In the genomic region with DNA sequence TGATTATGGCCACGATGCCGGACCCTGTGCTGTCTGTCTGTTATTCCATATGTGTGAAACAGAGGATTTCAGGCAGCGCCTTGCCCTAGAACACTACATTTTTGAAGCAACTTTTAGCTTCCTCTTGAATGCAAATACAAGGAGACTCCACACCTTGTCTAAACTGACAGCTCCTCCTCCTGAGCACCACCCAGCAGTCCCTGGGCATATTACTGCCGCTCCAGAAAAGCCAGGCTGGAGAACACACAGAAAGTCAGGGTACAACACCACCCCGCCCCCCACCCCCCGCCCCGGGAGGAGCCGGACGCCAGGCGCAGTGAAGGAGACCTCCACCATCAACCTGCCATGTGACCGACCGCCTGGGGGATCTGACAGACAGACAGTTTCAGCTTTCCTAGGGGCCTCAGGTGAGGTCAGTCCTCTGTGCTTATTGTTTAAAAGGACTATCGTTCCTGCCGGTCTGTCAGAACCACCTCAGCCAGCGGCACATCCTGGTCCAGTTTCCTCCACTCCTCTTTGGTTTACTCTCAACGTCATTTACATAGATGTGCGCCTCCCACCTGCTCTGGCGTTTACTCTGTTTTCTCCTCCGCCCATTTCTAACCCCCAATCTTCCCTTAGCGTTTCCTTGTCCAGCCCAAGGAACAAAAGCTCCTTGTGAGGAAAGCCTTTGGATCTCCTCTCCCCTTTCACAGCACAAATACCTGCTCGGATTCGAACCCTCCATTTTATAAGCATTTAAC, we compare ENCODE assay signal across 9 mouse cellular contexts. TPM values are rescaled to one million over a fixed set of nuclear protein-coding genes. Genes with fewer than 3 reads are reported as not detected.
DNase-seq lines count a peak whose midpoint lies in the region; ATAC-seq and TF ChIP-seq lines count a peak whose summit lies in the region.
"Had no signal": no experiment of that assay in that cellular context is flagged by ENCODE, and none has a peak within 500 bp of the region (broad histone marks: within the 10 kb centered on the region; RNA-seq: fewer than 3 reads in every experiment).

No protein-coding gene starts in this region.

- no peak for TF ChIP-seq EP300 in heart, adult 2 months (IDR thresholded peaks at IDR 0.05; ENCODE audit: insufficient read depth, low read depth, low read length)
- TF ChIP-seq EP300 in liver, postnatal 0 days (IDR thresholded peaks at IDR 0.05; ENCODE audit: low read depth) = no peak

- 22% methylated on average over 22 of the region's 22 CpGs for WGBS in heart, embryonic 10.5 days
- WGBS in heart, adult 2 months = 45% methylated on average over 22 of the region's 22 CpGs
- WGBS in forebrain, postnatal 0 days = 23% methylated on average over 22 of the region's 22 CpGs
- WGBS in liver, postnatal 0 days (ENCODE audit: insufficient replicate concordance) = 40% methylated on average over 22 of the region's 22 CpGs

- H3K9ac ChIP-seq in heart, adult 2 months (ENCODE audit: low read depth, low read length) = no peak overlapping the region
- H3K9ac ChIP-seq in forebrain, postnatal 0 days = no peak overlapping the region
- H3K9ac ChIP-seq in liver, postnatal 0 days (replicated peaks) = no peak overlapping the region; the same call in 1 of the 2 replicates

- H3K27me3 ChIP-seq in heart, embryonic 10.5 days (ENCODE audit: insufficient read depth, poor library complexity, severe bottlenecking) = peaks cover 13% of the 10 kb centered on the region; the same call in 1 of the 2 replicates
- no peaks in the 10 kb centered on the region for H3K27me3 ChIP-seq in heart, adult 2 months (ENCODE audit: control insufficient read depth, insufficient read depth, low read length)
- no peaks in the 10 kb centered on the region for H3K27me3 ChIP-seq in forebrain, postnatal 0 days (ENCODE audit: insufficient read depth, low read length)
- no peaks in the 10 kb centered on the region for H3K27me3 ChIP-seq in liver, postnatal 0 days (ENCODE audit: insufficient read depth, low read length)

- no peak overlapping the region for H3K27ac ChIP-seq in heart, embryonic 10.5 days
- H3K27ac ChIP-seq in heart, adult 2 months = no peak overlapping the region
- H3K27ac ChIP-seq in forebrain, postnatal 0 days (ENCODE audit: low read depth, low read length) = no peak overlapping the region
- H3K27ac ChIP-seq in liver, postnatal 0 days (ENCODE audit: low read depth) = no peak overlapping the region

- TF ChIP-seq CTCF in heart, adult 2 months (IDR thresholded peaks at IDR 0.05) = no peak
- TF ChIP-seq CTCF in forebrain, postnatal 0 days (IDR thresholded peaks at IDR 0.05; ENCODE audit: low read depth) = no peak
- no peak for TF ChIP-seq CTCF in liver, postnatal 0 days (IDR thresholded peaks at IDR 0.05; ENCODE audit: low read depth)

- no peaks in the 10 kb centered on the region for H3K36me3 ChIP-seq in heart, embryonic 10.5 days
- H3K36me3 ChIP-seq in heart, adult 2 months (ENCODE audit: control insufficient read depth, insufficient read depth, low read length) = no peaks in the 10 kb centered on the region
- H3K36me3 ChIP-seq in forebrain, postnatal 0 days (ENCODE audit: insufficient read depth) = no peaks in the 10 kb centered on the region
- H3K36me3 ChIP-seq in liver, postnatal 0 days (replicated peaks; ENCODE audit: insufficient read depth, low read length) = no peaks in the 10 kb centered on the region

- DNase-seq in heart, embryonic 10.5 days (ENCODE audit: low spot score) = no peak
- no peak for DNase-seq in heart, adult 2 months
- peak; percentile 61 for DNase-seq in R1 (ENCODE audit: low read depth, low spot score)
- DNase-seq in forebrain, postnatal 0 days = no peak
- no peak for DNase-seq in liver, postnatal 0 days
- no peak for DNase-seq in layer of hippocampus, postnatal 36 days
- DNase-seq in left cerebral cortex, postnatal 36 days (ENCODE audit: low spot score in 2 of 2) = no peak
- DNase-seq: kidney, adult 11 months had no signal

- ATAC-seq in forebrain, postnatal 0 days = no peak
- no peak for ATAC-seq in liver, postnatal 0 days
- no peak for ATAC-seq in CD4-positive, CD25-positive, alpha-beta regulatory T cell, adult 4 months

- TF ChIP-seq POLR2A in heart, adult 2 months (IDR thresholded peaks at IDR 0.05; ENCODE audit: insufficient read depth, low read depth, low read length) = no peak

- no peaks in the 10 kb centered on the region for H3K9me3 ChIP-seq in heart, embryonic 10.5 days
- no peaks in the 10 kb centered on the region for H3K9me3 ChIP-seq in forebrain, postnatal 0 days (ENCODE audit: low read length)
- no peaks in the 10 kb centered on the region for H3K9me3 ChIP-seq in liver, postnatal 0 days (ENCODE audit: low read length)

- peak overlapping the region; percentile 43 for H3K4me2 ChIP-seq in forebrain, postnatal 0 days (ENCODE audit: low read depth)
- peak overlapping the region; percentile 58 for H3K4me2 ChIP-seq in liver, postnatal 0 days (ENCODE audit: low read depth, low read length)

- H3K4me1 ChIP-seq in heart, embryonic 10.5 days = peaks cover 15% of the 10 kb centered on the region
- H3K4me1 ChIP-seq in heart, adult 2 months (ENCODE audit: control insufficient read depth, insufficient read depth, low read length) = no peaks in the 10 kb centered on the region; the same call in 1 of the 2 replicates
- no peaks in the 10 kb centered on the region for H3K4me1 ChIP-seq in forebrain, postnatal 0 days (ENCODE audit: insufficient read depth)
- H3K4me1 ChIP-seq in liver, postnatal 0 days (ENCODE audit: insufficient read depth) = peaks cover 12% of the 10 kb centered on the region

- peak overlapping the region; percentile 28 for H3K4me3 ChIP-seq in heart, embryonic 10.5 days
- H3K4me3 ChIP-seq in heart, adult 2 months = no peak overlapping the region
- peak overlapping the region; percentile 11; the same call in 1 of the 2 replicates for H3K4me3 ChIP-seq in forebrain, postnatal 0 days (ENCODE audit: low read depth, low read length)
- H3K4me3 ChIP-seq in liver, postnatal 0 days (ENCODE audit: low read depth, low read length) = no peak overlapping the region

- intact Hi-C loops in heart, adult 2 months (cut with DNase I) = no loop called here
- intact Hi-C loops in left cerebral cortex, postnatal 36 days (cut with DNase I) = no loop called here

- H3K79me2 ChIP-seq in heart, adult 2 months (replicated peaks; ENCODE audit: control insufficient read depth, insufficient read depth, low read length) = no peaks in the 10 kb centered on the region

RNA-seq across cellular contexts. Expression of a gene that starts 52.8 kb away (rescaled TPM):
- 9.3 and 16.1 TPM in 2 replicates for polyA plus RNA-seq in heart, embryonic 10.5 days (2016; fragmentation: Nextera tagmentation; extraction: Ambion mirVana)
- 1 to 10 TPM; 4.5 to 4.8 TPM for total RNA-seq in heart, adult 2 months (2021)
- 1.7 and 4.3 TPM in 2 replicates for polyA plus RNA-seq in heart, adult 2 months (2012; rRNA removed)
- total RNA-seq in forebrain, postnatal 0 days (2014; rRNA removed) = 7.2 and 8.0 TPM in 2 replicates
- 4.0 and 5.3 TPM in 2 replicates for polyA plus RNA-seq in forebrain, postnatal 0 days (2015; fragmentation: Nextera tagmentation; extraction: Ambion mirVana)
- polyA plus RNA-seq in liver, postnatal 0 days (2015; fragmentation: Nextera tagmentation; extraction: Ambion mirVana) = 2.9 and 3.2 TPM in 2 replicates
- polyA plus RNA-seq in CD4-positive, CD25-positive, alpha-beta regulatory T cell, adult 4 months (2017; shearing (Covaris generic)) = 10 to 100 TPM; 29.7 to 36.7 TPM
- 10 to 100 TPM; 10.1 to 10.4 TPM for total RNA-seq in layer of hippocampus, postnatal 36 days (2021)
- total RNA-seq in left cerebral cortex, postnatal 36 days (2021) = 1 to 10 TPM; 7.5 to 9.8 TPM

Comparison
In these comparisons a context has a peak if more than half of its experiments do, and no peak if none do; other contexts are left out.
1. H3K4me3 ChIP-seq: peak in heart, embryonic 10.5 days (single experiment) and forebrain, postnatal 0 days (single experiment); none in heart, adult 2 months (single experiment) and liver, postnatal 0 days (single experiment).